Mouse (Mus musculus) megakaryocyte-erythroid progenitor cell, adult 5 weeks (primary cell): Measurements from ENCODE around the gene Mul1. TPM values are rescaled to one million over a fixed set of nuclear protein-coding genes. Genes with fewer than 3 reads are reported as not detected.

Source experiments
- polyA plus RNA-seq: library from polyadenylated mRNA; stranded (reverse); fragments of >175 nt; gene quantifications from 2 replicates; pipeline ENCODE4 v1.2.3, GENCODE M21; 2012

The Mul1 gene
- 29.0 and 37.7 TPM in 2 replicates for polyA plus RNA-seq

DNA sequence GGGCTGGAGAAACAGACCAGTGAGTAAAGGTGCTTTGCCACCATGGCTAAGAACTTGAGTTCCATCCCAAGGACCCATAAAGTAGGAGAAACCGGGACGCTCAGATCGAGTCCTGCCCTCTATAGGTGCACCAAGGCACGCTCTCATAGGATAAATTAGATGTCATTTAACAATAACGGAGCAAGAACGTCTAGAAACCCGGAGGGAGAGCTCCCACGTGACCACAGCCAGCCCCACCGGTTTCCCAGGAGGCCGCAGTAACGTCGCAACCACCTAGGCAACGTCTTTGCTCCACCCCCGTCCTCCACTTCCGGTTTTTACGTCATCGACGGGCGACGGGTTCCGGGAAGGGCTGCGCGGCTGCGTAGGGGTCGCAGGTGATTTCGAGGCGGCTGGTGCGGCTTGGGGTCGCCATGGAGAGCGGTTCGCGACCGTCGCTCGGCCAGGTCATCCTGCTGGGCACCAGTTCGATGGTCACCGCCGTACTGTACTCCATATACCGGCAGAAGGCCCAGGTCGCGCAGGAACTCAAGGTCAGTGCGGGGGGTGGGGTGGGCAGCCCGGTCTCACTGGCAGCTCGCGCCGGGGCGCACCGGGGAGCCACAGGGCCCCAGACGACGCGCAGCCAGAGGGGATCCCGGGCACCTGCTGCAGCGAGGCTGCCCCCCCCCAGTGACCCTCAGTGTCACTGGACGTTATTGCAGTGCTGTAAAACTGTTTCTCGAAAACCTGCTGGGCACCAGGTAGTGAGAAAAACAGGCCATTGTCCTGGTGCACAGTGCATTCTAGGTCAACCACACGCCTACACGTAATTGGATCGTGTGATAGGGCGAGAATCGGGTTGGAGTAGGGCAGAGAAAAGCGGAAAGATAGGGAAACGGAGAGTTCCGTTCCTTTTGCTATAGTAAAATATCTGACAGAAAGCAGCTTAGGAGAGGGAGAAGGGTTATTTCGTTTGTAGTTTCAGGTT, at the start of gene Mul1:
Gene Mul1 (plus strand): TSS at position 325 of the 970 bp plus-strand sequence.

DNA sequence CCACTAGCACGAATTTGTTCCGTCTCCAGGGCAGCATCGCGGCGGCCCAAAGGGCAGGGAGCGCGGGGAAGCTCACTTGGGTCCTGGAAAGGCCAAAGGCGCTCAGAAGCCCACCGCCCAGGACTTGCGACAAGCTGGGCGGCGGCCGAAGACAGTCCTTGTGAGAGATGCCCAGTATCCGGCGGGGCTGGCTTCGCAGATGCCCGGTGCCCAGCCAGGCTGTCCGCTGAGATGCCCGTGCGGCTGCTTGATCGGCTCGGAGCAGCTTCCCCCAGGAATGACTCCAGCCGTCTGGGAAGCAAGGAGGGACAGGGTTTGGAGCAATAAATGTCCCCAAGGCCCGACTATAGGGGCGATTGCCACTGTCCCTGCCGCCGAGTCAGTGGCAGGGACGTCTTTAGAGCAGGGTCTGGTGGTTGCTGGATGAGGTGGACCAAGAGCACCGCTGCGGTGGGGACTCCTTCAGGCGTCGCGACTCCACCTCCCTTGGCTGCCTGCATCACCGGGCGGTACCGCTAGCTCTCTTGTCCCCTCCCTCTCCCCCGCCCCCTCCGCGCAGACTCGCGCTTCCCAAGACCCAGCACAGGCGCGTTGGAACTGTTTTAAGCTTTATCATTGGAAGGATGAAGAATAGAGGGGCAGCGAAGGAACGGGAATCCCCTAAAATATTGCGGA, 38.4 kb upstream of the Mul1 start, which contains the start of gene Fam43b:
Gene Fam43b (minus strand): TSS at position 558 of the 675 bp plus-strand sequence.

DNA sequence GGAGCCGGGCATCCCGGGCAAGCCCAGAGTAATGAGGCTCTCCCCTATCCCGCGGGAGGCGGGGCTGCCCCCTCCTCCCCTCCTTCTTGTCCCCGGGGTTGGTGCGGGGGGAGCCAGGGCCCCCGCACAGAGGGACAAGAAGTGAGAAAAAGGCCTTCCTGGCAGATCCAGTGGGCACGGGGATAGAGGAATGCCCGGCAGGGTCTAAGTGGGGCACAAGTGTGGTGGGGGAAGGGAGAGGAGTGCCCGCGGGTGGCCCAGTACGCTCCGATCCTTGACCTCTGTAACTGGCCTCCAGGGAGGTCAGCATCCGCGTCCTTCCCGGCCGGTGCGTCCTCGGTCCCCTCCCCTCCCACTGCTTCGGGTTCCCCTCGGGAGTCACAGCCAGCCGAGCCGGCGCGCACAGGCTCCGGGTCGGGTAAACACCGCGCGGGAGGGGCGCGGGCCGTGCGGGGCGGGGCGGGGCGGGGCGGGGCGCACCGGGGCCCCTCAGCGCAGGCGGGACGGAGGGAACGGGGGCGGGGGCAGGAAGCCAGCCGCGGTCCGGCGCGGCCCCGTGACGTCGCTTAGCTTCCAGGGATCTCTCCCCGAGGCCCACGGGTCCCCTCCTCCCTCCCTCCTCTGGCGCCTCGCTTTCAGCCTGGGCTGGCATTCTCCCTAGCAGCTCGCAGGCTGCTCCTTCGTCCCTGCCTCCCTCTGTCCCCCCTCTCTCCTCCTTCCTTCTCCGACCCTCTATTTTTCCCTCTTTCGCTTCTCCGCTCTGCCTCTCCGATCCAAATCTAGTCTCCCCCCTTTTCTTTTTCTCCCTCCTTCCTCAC, 19.5 kb downstream of the Mul1 start, which contains the start of gene Camk2n1:
Gene Camk2n1 (plus strand): TSS at position 562 of the 818 bp plus-strand sequence.

Other genes with a start within 250 kb of the Mul1 start
- 82.6 and 101 TPM in 2 replicates for gene Hp1bp3, start 218.4 kb upstream of the Mul1 start, polyA plus RNA-seq
- gene Sh2d5, start 184.3 kb upstream of the Mul1 start, polyA plus RNA-seq = 58.2 and 65.0 TPM in 2 replicates
- gene Kif17, start 184.2 kb upstream of the Mul1 start, polyA plus RNA-seq = 10.1 and 15.7 TPM in 2 replicates
- 223 and 304 TPM in 2 replicates for gene Ddost, start 129.9 kb upstream of the Mul1 start, polyA plus RNA-seq
- gene Pink1, start 108.4 kb upstream of the Mul1 start, polyA plus RNA-seq = 96.7 and 103 TPM in 2 replicates
- 0.13 TPM in 1 of 2 replicates, not detected in the other for gene Cda, start 66.7 kb upstream of the Mul1 start, polyA plus RNA-seq
- gene Fam43b, start 38.1 kb upstream of the Mul1 start, polyA plus RNA-seq = 0.05 and 0.06 TPM in 2 replicates
- 1.1 TPM in 2 replicates for gene Camk2n1, start 19.6 kb downstream of the Mul1 start, polyA plus RNA-seq
- gene Vwa5b1, start 201.2 kb downstream of the Mul1 start, polyA plus RNA-seq = not detected in 2 replicates